Mouse (Mus musculus) limb, embryonic 12.5 days (tissue): ENCODE measurements around the gene Lemd2. TPM values are rescaled to one million over a fixed set of nuclear protein-coding genes. Genes with fewer than 3 reads are reported as not detected.

Experiments
- ATAC-seq: fragments of 200-750 bp; cut with Nextera tagmentation; 2 replicates; pipeline ENCODE4 v1.8.0; 2017; ENCODE audit warnings: low read depth, moderate TSS enrichment; ENCODE audit not compliant: insufficient number of reproducible peaks, insufficient read depth, low FRiP score, low TSS enrichment
- H3K27ac ChIP-seq: fragments of 300-500 bp; sonication (generic); 2 replicates; pipeline ENCODE4 v1.5.1; 2016; ENCODE audit warnings: mild to moderate bottlenecking, moderate library complexity
- H3K27me3 ChIP-seq: fragments of 300-500 bp; sonication (generic); 2 replicates; pipeline ENCODE4 v1.6.1; 2016; ENCODE audit warnings: mild to moderate bottlenecking, moderate library complexity
- H3K36me3 ChIP-seq: fragments of 300-500 bp; sonication (generic); 2 replicates; pipeline ENCODE4 v1.6.1; 2016; ENCODE audit warnings: mild to moderate bottlenecking, moderate library complexity
- H3K4me1 ChIP-seq: fragments of 300-500 bp; sonication (generic); replicated peaks from 2 replicates; pipeline ENCODE4 v1.6.1; 2016
- H3K4me2 ChIP-seq: fragments of 300-500 bp; sonication (generic); 2 replicates; pipeline ENCODE4 v1.6.1; 2016; ENCODE audit warnings: mild to moderate bottlenecking, moderate library complexity
- H3K4me3 ChIP-seq: fragments of 300-500 bp; sonication (generic); replicated peaks from 2 replicates; pipeline ENCODE4 v1.5.1; 2016; ENCODE audit warnings: mild to moderate bottlenecking
- H3K9ac ChIP-seq: fragments of 300-500 bp; sonication (generic); replicated peaks from 2 replicates; pipeline ENCODE4 v1.6.1; 2016; ENCODE audit warnings: mild to moderate bottlenecking, moderate library complexity
- H3K9me3 ChIP-seq: fragments of 300-500 bp; sonication (generic); 2 replicates; pipeline ENCODE4 v1.6.1; 2016; ENCODE audit warnings: mild to moderate bottlenecking, moderate library complexity
- WGBS: fragments of 180-500 bp; shearing (Covaris S2); methylation state at CpG from one replicate; pipeline ENCODE4 v1.1.7; 2016; 5-methylcytosine and 5-hydroxymethylcytosine counted together
- polyA plus RNA-seq: library from polyadenylated mRNA; unstranded; fragments of >200 nt; fragmentation: Nextera tagmentation; extraction: Ambion mirVana; gene quantifications from 2 replicates; pipeline ENCODE4 v1.2.1, GENCODE M21; 2016

Gene Lemd2
- polyA plus RNA-seq, 1 experiment from 2014 or later, result 31.0 TPM

GRCm38 (mm10) chr17:27183667-27184292, 20.5 kb downstream of the Lemd2 start:
- Histone ChIP-seq H3K9me3 (no peaks in the 10 kb centered on the region), H3K27ac (no peak overlapping the region), H3K27me3 (0 out of 2 replicates have a peak, but pooled peaks cover 2% of the 10 kb centered on the region), H3K36me3 (no peaks in the 10 kb centered on the region), H3K4me3 (no peak overlapping the region), H3K4me1 (peaks cover 14% of the 10 kb centered on the region), H3K4me2 (no peak overlapping the region), H3K9ac (no peak overlapping the region)
- 87% methylated on average over 12 of the region's 12 CpGs for WGBS
- ATAC-seq, result no peak

GRCm38 (mm10) chr17:27182401-27182800, 21.9 kb downstream of the Lemd2 start:
- Histone ChIP-seq H3K4me1 (peaks cover 14% of the 10 kb centered on the region), H3K27ac (no peak overlapping the region), H3K36me3 (no peaks in the 10 kb centered on the region), H3K4me2 (no peak overlapping the region), H3K4me3 (no peak overlapping the region), H3K9me3 (no peaks in the 10 kb centered on the region), H3K9ac (no peak overlapping the region), H3K27me3 (0 out of 2 replicates have a peak, but pooled peaks cover 1% of the 10 kb centered on the region)
- ATAC-seq, result no peak
- 81% methylated on average over 5 of the region's 5 CpGs for WGBS

DNA sequence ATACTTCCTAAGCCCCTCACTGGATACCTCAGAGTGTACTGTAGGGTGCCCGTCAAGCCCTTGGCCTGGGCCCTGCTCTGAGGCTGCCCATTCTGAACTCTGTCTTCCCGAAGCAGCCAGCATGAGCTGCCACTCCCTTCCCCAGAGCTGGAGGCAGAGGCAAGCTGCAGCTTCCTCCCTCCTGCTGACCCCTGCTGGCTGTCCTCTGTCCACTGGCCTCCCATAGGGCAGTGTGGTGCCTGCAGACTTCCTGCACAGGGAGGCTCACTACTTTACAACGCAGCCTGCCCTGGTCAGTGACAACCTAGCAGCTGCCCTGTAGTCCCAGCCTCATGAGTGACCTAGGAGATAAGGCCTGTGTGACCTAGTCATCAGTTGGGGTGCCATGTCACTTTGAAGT, 22.6 kb downstream of the Lemd2 start:
- Histone ChIP-seq H3K9me3 (no peaks in the 10 kb centered on the region), H3K4me1 (peaks cover 14% of the 10 kb centered on the region), H3K4me2 (no peak overlapping the region), H3K36me3 (no peaks in the 10 kb centered on the region), H3K27ac (no peak overlapping the region), H3K4me3 (no peak overlapping the region), H3K27me3 (no peaks in the 10 kb centered on the region), H3K9ac (no peak overlapping the region; the same call in 1 of the 2 replicates)
- no peak for ATAC-seq
- WGBS, result 38% methylated on average over 3 of the region's 3 CpGs

- Histone ChIP-seq H3K9ac (no peak overlapping the region; the same call in 1 of the 2 replicates), H3K27ac (no peak overlapping the region), H3K36me3 (no peaks in the 10 kb centered on the region), H3K4me1 (peaks cover 30% of the 10 kb centered on the region), H3K27me3 (no peaks in the 10 kb centered on the region), H3K9me3 (no peaks in the 10 kb centered on the region), H3K4me2 (no peak overlapping the region), H3K4me3 (no peak overlapping the region)
- ATAC-seq, result no peak
- WGBS, result 41% methylated on average over 12 of the region's 12 CpGs
Observed at GRCm38 (mm10) chr17:27179681-27180280, 24.5 kb downstream of the Lemd2 start.

- Histone ChIP-seq H3K4me1 (peaks cover 35% of the 10 kb centered on the region), H3K27me3 (no peaks in the 10 kb centered on the region), H3K4me3 (no peak overlapping the region), H3K9me3 (no peaks in the 10 kb centered on the region), H3K9ac (no peak overlapping the region), H3K4me2 (no peak overlapping the region), H3K36me3 (no peaks in the 10 kb centered on the region), H3K27ac (no peak overlapping the region)
- no peak for ATAC-seq
- WGBS, result 91% methylated on average over 17 of the region's 17 CpGs
Observed at GRCm38 (mm10) chr17:27178427-27179177, 25.7 kb downstream of the Lemd2 start.

DNA sequence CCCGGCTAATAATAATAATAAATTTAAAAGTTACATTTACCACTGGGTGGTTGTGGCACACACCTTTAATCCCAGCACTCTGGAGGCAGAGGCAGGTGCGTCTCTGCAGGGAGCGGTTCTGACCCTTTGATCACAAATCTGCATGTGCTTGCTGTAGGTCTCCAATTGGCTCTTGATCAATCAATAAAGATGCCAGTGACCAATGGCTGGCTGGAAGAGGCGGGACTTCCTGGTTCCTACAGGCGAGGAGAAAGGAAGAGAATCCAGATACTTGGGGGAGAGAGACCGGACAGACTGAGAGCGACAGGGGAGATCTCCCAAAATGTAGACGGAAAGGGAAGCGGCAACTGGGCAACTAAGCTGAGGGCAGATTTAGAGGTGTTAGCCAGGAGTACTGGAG, 26.2 kb downstream of the Lemd2 start:
- Histone ChIP-seq H3K4me1 (peaks cover 38% of the 10 kb centered on the region), H3K9me3 (no peaks in the 10 kb centered on the region), H3K27ac (no peak overlapping the region), H3K9ac (no peak overlapping the region), H3K36me3 (no peaks in the 10 kb centered on the region), H3K4me2 (no peak overlapping the region), H3K27me3 (no peaks in the 10 kb centered on the region), H3K4me3 (no peak overlapping the region)
- no peak for ATAC-seq
- WGBS, result 92% methylated on average over 9 of the region's 9 CpGs

DNA sequence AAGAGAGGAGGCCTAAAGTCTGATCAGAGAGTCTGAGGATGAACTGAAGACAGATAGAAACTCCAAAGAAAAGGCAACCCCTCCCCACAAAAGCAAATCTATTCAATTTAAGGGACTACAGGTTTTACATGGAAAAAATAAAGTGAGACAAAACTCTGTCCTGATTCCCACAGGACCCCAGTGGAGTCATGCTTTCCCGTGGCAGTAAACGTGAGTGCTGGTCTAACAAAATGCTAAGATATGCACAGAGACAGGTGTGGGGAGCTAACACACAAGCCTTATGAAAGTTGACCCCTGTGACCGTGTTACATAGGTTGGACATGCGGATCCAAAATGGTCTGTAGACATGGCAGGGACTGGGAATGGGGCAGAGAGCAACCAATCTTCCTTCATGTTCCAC, 27.5 kb downstream of the Lemd2 start:
- 84% methylated on average over 4 of the region's 4 CpGs for WGBS
- ATAC-seq, result no peak

DNA sequence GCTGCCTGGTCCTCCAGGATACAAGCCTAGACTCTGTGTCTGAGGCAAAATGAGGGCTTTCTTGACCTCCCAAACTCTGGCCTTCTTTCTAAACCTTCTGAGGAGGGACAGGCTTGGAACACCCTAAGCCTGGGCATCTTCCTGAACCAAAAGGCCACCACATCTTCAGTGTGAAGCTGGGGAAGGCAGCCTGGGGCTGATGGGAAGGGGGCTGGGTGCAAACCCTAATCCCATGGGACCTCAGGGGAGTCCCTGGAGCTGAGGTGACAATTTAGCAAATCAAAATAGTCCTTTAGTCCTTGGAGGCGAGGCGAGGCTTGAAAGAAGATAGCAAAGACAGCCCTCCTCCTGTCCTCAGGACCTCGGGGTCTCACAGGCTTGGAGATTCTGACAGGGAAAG, 28.0 kb downstream of the Lemd2 start:
- Histone ChIP-seq H3K27ac (no peak overlapping the region), H3K4me3 (no peak overlapping the region), H3K27me3 (no peaks in the 10 kb centered on the region), H3K9me3 (no peaks in the 10 kb centered on the region), H3K4me2 (no peak overlapping the region), H3K4me1 (peaks cover 43% of the 10 kb centered on the region), H3K36me3 (no peaks in the 10 kb centered on the region), H3K9ac (no peak overlapping the region)
- no peak for ATAC-seq
- 65% methylated on average over 3 of the region's 3 CpGs for WGBS

More for the DNA sequence above, 27.5 kb downstream of the Lemd2 start:
- Histone ChIP-seq H3K4me2 (no peak overlapping the region), H3K4me1 (peaks cover 43% of the 10 kb centered on the region), H3K9ac (no peak overlapping the region), H3K27ac (no peak overlapping the region), H3K4me3 (no peak overlapping the region), H3K9me3 (no peaks in the 10 kb centered on the region), H3K36me3 (no peaks in the 10 kb centered on the region), H3K27me3 (no peaks in the 10 kb centered on the region)

DNA sequence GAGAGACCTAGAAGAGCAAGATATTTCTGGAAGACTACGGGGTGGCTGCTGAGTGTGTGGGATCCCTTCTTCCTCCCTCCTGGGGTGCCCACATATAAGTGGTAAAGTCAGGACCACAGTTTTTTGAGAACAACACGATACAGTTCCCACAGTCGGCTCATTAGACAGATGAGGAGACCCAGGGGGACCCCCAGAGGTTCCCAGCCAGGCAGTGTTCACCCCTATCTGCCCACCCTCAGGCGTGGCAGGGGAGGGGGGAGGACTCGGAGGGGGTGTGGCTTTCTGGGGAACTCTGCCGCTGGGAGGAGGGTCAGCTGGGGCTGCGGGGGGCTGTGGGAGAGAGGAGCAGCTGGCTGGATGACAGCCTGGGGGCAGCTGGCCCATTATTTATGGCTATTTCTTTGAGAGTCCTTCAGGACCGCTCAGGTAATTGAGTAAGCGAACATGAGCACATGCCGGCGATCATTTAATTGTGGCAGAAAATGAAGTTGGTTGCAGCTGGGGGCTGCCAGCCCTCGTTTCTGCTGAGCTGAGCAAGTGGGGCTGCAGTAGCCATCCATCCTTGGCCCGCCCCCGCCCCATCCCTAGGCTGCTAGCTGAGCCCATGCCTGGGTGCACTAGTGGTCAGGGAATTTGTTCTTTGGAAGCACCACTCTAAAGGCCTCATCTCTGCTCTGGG, 28.9 kb downstream of the Lemd2 start:
- WGBS, result 24% methylated on average over 14 of the region's 14 CpGs
- no peaks in the 10 kb centered on the region for H3K9me3 ChIP-seq
- H3K4me2 ChIP-seq, result peak overlapping the region; percentile 28
- no peak overlapping the region for H3K4me3 ChIP-seq
- H3K27ac ChIP-seq, result peak overlapping the region; percentile 59; the same call in 1 of the 2 replicates
- peaks cover 52% of the 10 kb centered on the region for H3K4me1 ChIP-seq
- peak overlapping the region; percentile 34; the same call in 1 of the 2 replicates for H3K9ac ChIP-seq
- H3K36me3 ChIP-seq, result no peaks in the 10 kb centered on the region
- peak; percentile 58; the same call in 1 of the 2 replicates for ATAC-seq
- no peaks in the 10 kb centered on the region for H3K27me3 ChIP-seq

DNA sequence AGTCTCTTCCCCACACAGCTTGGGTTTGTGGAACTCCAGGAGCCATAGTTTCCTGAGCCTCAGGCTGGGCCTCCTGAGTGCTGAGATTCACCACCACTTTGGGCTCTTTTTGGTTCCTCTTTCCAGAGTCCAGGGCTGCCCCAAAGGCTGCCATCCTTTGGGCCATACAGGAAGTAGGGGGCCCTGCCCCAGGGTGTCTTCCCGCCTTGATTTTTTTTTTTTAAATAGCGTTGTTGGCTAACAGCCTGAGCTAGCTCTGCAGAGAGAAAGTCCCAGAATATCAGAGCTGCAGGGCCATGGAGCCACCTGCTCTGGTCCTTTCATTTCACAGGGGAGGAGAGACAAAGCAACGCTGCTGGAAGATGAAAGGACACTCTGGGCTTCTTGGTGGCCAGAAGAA, 30.6 kb downstream of the Lemd2 start:
- 77% methylated on average over 3 of the region's 3 CpGs for WGBS
- Histone ChIP-seq H3K27me3 (no peaks in the 10 kb centered on the region), H3K36me3 (no peaks in the 10 kb centered on the region), H3K9me3 (no peaks in the 10 kb centered on the region), H3K4me2 (no peak overlapping the region), H3K9ac (no peak overlapping the region), H3K4me1 (peaks cover 52% of the 10 kb centered on the region), H3K4me3 (no peak overlapping the region), H3K27ac (no peak overlapping the region; the same call in 1 of the 2 replicates)
- ATAC-seq, result no peak

DNA sequence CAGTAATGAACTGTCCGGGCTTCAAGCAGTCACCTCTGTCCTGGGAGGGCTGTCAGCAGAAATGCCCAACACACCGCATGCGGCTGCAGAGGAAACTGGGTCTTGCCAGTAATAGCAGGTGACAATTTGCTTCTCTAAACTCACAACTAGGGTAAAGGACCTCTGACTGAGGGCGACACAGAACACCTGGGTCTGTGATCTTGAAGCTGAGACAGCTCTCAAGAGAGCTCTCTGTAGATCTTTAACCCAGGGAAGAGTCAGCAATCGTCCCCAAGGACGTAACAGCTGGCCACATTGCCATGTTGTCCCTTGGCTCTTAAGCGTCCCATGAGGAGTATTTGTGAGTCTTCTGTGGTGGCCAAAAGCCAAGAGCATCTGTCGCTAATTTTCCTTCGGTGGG, 31.8 kb downstream of the Lemd2 start:
- no peak overlapping the region for H3K9ac ChIP-seq
- no peaks in the 10 kb centered on the region for H3K36me3 ChIP-seq
- no peak overlapping the region for H3K27ac ChIP-seq
- no peak overlapping the region for H3K4me2 ChIP-seq
- H3K9me3 ChIP-seq, result no peaks in the 10 kb centered on the region
- ATAC-seq, result no peak
- H3K4me3 ChIP-seq, result no peak overlapping the region
- WGBS, result 90% methylated on average over 9 of the region's 9 CpGs
- H3K4me1 ChIP-seq, result peaks cover 54% of the 10 kb centered on the region
- H3K27me3 ChIP-seq, result no peaks in the 10 kb centered on the region
